Mouse (Mus musculus) liver, embryonic 14.5 days (tissue): ENCODE data around the gene Abi1.

Experiments
- CTCF ChIP-seq: IDR thresholded peaks from 2 replicates; pipeline ENCODE4 v1.5.1; 2016; ENCODE audit warnings: antibody characterized with exemption, low read depth, control low read depth
- EP300 ChIP-seq: IDR thresholded peaks from 2 replicates; pipeline ENCODE4 v1.6.1; 2016; ENCODE audit warnings: antibody characterized with exemption, low read depth

GRCm38 (mm10) chr2:23040001-23040646, at the start of gene Abi1:
- peak; percentile 72 for TF ChIP-seq EP300
- TF ChIP-seq CTCF = peak; percentile 8
